Mouse (Mus musculus) embryo, embryonic 9.5 days (tissue): ENCODE data around the gene Ntsr1.

ENCODE experiments used
- DNase-seq: peaks from one replicate; pipeline ENCODE4 v3.0.0-alpha.2; 2017; ENCODE audit errors: extremely low spot score

Gene Ntsr1

DNA sequence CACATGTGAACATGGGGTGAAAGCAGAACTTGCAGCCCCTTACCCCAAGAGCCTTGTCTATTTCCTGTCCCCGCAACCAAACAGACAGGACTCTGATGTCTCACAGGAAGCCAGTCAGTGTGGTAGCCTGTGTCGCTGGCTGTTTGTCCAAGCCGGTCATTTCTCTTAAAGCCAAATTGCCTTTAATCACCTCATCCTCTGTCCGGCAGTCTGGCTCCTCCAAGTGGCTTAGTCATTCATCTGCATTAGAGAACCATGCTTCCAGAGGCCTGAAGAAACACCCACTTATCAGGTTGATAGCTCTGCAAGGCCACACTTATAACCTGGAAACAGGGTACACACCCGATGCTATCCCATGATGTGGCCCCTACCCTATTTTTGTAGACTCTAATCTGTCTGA is 62.4 kb downstream of the Ntsr1 start:
- no peak for DNase-seq

DNA sequence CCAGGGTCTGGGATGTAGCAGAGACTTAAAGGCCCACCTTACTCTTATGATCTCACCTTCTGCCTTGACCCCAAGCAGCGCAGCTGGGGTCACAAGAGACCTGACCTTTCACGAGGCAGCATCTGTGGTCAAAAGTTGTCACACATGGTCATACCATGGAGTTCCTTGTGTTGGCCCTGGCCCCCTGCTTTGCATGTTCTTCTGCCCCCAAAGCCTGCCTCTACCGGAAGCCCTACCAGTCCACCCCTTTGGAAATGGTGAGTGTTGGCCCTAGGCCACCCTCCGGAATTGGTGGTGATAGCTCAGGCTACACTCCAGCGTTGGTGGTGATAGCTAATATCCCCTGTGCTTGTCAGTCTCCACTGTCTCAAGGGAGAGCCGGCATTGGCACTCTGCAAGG is 63.5 kb downstream of the Ntsr1 start:
- no peak for DNase-seq

DNA sequence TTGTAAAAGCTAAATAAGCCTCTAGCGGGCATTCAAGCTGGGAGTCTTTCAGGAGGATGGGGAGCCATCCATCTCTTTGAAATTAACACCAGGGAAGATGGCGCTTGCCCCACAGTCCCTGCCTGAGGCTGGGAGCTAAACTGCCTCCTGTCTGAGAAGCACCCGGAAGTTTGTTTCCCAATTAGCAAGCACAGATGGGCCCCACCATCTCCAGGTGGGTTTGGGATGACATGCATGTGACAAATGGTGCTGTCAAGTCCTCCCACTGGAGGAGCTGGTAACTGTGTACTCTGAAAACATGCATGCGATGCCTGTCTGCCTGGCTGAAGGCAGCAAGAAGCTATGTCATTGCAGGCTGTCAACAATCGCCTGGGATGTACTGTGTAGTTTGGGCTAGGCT is 64.1 kb downstream of the Ntsr1 start:
- no peak for DNase-seq

DNA sequence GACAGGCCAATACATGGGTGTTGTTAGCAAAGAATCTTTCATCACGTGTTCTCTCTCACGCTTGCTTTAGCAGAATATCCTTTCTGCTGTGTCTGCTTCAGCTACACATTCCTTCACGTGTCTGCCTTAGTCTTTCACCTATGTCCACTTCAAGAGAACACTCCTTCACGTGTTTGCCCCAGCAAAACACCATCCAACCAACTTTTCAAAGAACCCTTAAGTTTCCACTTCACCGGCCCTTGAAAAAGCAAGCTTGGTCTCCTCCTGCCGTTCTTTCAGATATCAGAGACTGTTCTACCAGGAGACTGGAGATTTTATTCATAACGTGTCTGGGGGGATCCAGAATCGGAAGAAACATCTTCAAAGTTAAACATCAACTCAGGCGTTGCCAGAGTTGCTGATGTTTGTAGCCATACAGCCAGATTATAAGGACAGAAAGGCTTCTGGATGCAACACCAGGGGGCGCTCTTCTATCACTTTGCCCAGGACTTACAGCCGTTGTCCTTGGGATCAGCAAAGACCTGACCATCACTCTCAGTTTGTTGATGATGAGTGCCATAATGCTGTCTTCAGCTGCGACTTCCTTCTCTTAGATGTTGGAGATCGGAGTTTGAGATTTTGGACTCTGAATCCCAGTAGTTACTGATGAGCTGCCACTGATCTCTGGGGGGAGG is 66.6 kb downstream of the Ntsr1 start:
- peak; percentile 59 for DNase-seq

DNA sequence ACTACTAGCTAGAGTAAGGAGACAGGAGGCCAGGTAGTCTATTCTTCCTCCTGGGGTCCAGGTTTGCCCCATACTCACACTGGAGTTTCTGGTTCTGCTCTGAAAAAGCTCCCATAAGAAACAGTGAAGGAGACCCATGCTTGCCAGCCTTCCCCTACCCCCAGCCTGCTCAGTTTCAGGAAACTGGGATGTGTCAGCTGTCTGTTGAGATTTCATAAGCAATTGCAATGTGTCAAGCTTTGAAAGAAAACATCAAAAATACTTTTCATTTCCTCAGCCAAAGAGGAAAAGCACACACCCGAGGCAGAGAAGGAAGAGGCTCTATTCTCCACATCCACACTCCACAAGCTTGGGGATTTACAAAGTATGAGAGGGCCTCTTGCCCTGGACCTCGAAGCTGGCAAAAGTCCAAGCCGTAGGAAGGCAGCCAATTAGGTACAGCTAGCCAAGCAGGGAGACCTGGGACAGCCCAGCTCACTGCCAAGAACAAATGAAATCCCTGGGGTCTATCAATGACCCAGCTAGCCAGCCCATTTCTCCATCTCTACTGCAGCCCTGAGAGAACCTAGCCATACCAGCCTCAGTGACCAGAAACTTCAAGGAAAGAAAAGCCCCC is 69.4 kb downstream of the Ntsr1 start:
- no peak for DNase-seq

DNA sequence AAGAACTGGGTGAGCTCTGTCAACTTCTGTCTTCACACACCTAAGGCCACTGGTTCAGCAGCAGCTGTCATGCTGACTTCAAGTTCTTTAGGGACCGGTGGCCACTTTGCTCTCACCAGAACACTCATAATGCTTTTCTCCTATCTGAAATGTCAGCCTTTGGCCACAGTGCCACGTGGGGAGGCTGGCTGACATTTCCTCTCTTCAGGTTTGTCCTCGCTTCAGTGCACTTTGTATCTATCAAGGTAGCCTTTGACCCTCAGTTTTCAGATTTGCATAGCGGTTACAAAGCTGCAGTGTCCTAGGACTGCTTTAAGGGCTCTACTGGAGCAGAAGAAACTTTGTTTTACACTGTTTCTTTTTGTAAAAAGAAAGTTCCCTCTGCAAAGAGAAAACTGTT is 76.7 kb downstream of the Ntsr1 start:
- DNase-seq = no peak

DNA sequence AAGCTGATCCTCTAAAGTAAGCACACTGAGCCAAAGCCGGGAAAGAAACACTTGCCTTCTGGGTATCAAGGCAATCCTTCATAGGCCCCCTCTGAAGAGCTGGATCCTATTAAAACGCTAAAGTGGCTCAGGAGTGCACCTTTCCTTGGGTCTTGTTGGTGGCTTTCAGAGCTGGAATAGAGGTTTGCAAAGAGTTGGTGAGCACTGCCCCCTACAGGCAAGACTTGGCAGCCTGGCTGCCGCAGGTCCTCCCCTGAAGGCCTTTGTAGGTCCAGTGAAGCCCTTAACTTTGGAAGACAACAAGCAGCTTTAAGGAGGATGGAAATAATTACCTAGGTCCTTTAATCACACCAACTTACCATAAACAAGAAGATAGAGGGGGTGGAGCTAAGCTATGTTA is 78.9 kb downstream of the Ntsr1 start:
- peak; percentile 78 for DNase-seq

DNA sequence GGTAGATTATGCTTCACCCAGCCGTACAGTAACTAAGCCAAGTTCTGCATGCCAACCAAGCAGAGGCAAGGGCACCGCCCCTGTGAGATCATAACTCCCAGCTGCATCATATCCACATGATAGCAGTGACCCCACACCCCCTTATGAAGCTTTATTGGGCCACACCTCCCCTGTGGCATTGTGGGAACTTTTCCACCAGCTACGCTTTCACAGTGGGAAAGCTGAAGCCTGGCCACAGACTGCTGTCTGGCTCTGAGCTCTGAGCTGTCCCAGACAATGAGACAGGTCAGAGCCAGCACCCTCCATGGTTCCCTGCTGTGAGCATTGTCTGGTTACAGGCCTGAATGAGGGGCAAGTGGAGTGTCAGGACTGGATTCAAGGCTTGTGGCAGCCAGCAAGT is 81.2 kb downstream of the Ntsr1 start, which contains the start of gene Mrgbp:
Gene Mrgbp, plus strand, starts transcription at position 303 of the 400 bp plus-strand sequence.
- DNase-seq = no peak

DNA sequence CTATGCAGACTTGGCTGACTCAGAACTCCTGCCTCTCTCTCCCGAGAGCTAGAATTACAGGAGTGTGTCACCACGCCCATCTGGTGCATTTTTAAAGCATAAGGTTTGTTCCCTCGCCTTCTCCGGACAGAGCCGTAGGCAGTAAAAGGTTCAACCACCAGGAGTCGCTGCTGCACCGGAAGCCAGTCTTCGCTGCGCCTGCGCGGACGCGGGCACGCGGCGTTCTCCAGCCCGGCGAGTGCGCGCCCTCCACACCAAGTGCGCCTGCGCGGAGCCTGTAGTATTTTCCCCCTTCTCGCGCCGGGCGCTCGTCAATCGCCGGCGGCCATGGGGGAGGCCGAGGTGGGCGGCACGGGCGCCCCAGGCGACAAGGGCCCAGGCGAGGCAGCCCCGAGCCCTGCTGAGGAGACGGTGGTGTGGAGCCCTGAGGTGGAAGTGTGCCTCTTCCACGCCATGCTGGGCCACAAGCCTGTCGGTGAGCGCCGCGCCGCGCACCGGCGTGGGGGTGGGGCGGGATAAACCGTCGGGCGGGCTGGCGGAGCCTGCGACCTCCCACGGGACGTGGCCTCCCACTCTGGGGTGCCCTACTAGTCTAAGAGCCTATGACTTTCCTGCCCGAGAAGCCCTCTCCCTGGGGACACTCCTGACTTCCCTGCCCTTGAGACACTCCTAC is 82.8 kb downstream of the Ntsr1 start:
- peak; percentile 96 for DNase-seq

DNA sequence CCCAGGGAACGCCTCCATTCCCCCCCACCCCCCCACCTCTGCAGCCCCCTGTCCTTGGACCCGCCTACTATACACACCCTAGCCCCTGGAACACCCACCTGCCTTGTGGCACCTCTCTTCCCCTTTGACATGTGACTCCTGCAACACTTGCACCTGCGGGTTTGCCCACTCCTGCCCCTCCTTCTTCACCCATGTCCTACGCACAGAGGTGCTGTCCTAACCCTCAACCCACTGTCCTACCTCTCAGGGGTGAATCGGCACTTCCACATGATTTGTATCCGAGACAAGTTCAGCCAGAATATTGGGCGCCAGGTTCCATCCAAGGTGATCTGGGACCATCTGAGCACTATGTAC is 83.4 kb downstream of the Ntsr1 start:
- DNase-seq = no peak

DNA sequence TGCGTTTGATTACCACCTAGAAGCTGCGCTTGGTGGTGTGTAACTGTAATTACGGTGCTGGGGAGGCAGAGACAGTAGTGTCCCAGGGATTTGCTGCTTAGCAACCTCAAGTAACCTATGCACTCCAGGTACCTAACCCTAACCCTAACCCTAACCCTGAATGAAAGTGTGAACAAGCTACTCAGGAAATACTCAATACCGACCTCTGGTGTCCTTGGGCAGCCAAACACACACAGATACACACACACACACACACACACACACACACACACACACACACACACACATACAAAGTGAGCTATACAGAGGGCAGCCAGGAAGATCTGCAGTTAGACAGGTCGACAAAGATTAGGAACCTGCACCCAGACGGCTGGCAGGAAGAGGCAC is 89.0 kb downstream of the Ntsr1 start:
- DNase-seq = no peak

DNA sequence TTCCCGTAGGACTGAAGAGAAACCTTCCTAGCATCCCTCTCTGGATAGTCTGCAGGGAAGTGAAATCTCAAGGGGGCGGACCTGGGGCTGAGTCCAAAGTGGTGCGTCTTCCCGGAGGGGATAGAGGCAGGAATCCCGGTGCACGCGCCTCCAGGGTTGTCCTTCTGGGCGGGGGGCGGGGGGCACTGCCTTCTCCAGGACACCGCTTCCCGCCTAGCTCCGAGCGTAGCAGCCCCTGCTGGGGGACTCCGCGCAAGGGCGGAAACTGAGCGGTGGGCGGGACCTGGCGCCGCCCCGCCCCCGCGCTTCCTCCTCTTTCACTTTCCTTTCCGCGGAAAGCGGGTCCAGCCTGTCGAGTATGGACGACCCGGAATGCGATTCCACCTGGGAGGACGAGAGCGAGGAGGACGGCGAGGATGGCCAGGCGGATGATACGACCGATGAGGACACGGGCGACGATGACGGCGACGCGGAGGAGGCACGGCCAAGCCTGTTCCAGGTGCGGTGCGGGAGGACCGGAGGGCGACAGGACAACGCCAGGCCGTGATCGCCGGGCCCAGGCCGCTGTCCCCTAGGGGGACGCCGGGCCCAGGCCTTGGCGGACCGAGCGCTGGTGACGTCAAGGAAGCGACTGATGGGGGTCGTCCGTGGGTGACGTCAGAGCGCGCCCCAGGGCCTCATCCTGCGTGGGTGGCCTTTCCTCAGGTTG is 89.5 kb downstream of the Ntsr1 start, which contains the start of gene Ogfr:
Gene Ogfr, plus strand, starts transcription at position 123 of the 709 bp plus-strand sequence.
- peak; percentile 91 for DNase-seq
